Mouse (Mus musculus) urinary bladder, postnatal 4 days (tissue): ENCODE measurements around the gene Tor4a.
A peak's percentile ranks its signal among the peaks of the same experiment; 100 is the strongest.

Experiments
- DNase-seq, 2 experiments: peaks; one replicate each; pipeline ENCODE4 v3.0.0; 2021 to 2022; ENCODE audit warnings: low spot score in 2 of 2

The Tor4a gene

GRCm38 (mm10) chr2:25187841-25188240 is 8.8 kb downstream of the Tor4a start:
- DNase-seq = no peak

DNA sequence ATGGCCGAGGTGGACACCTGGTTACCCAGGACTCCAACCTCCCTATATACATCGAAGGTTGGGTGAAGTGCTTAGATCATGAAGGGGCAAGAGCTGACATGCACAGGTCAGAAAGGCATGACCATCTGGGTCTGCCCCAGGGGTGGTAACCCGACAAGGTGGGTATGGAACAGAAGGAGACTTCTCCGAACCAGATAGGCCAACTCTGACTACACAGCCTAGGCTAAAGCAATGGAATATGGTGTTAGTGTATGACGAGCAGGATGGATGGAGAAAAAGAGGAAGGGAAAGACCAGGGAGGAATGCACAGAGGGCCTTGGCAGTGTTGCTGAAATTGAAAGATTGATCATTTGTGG is 10.1 kb downstream of the Tor4a start:
- no peak for DNase-seq

DNA sequence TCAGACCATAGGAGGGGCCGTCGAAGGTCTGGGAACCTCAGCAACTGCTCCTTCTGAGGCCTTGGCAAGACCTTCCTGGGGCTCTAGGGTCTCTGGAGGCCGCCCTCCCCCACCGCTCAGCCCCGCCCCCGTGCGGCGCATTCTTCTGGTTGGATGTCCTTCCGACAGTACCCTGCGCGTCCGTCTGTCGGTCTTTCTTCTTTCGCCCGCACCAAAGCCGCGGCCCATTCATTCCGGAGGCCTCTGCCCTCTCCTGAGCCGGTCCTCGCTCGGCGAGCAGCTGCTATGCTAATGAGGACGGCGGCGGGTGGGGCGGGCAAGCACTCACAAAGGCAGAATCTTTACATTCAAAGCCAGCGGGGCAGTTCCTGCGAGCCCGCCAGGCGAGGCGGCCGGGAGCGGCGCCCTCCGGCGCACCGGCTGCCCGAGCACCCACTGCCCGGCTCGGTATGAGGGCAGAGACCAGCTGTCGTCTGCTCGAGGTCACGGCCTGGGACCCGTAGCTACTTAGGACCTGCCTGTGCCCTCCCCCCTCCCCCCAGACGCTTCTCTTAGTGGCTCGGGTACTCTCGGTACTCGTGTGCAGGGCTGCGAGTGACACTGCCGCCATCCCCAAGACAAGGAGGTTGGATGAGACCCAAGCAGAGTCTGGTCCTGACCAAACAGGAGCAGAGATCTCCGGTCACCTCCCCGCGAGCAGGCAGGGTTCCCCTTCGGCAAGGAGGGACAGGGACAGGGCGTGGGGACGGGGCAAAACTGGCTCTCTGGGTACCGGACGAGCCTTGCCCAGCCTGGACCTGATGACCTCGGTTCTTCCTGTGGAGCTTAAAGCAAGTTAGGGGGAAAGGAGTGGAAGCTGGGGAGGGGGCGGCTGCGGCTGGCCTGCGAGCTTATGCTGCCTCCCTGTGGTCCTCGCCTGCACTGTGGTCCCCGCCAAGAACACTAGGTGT is 10.8 kb downstream of the Tor4a start:
- peak in 1 of 2 experiments; percentile 47 for DNase-seq

DNA sequence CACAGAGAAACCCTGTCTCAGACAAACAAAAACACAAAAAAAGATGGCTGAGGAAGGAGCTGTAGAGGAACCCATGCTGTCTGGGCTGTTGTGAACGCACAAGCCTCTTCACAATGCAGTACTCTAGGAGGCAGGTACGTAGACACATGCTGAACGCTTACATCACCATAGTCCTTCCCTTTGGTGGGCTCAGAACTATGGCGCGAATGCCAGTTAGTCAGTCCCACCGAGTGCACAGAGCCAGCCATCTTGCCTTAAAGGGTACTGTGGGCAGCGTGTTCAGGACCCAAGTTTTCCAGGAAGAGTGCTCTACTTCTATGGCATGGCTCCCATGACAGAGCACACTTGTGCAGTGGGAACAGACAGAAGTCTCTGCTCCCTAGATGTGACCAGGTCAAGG is 12.2 kb downstream of the Tor4a start:
- DNase-seq = no peak

- DNase-seq = no peak
Measured at GRCm38 (mm10) chr2:25183336-25183735, 13.3 kb downstream of the Tor4a start.

- no peak for DNase-seq
Measured at GRCm38 (mm10) chr2:25182664-25183063, 14.0 kb downstream of the Tor4a start.

DNA sequence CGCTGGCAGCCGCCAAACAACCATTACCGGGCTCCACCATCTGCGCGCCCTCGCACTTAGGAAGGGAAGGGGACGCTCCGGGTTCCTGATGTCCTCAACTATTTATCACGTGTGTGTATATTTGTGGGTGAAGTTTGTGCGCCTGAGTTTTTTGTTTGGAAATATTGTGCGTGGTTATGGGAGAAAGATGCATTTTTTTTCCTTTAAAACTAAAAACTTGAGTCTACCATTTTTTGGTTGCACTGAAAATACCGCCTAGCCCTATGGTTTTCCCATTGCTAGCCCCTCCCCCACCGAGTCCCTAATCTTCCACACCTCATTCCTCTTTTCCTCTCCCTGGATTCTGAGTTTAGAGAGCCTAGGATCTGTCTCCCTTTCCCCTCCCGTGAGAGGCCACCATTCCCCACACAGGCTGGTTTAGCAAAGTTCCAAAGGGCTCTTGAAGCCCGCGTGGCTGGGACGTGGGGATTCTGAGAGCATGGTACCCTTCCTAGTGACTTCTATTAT is 14.7 kb downstream of the Tor4a start:
- DNase-seq = no peak

- no peak for DNase-seq
Measured at GRCm38 (mm10) chr2:25180973-25181890, 15.5 kb downstream of the Tor4a start.

DNA sequence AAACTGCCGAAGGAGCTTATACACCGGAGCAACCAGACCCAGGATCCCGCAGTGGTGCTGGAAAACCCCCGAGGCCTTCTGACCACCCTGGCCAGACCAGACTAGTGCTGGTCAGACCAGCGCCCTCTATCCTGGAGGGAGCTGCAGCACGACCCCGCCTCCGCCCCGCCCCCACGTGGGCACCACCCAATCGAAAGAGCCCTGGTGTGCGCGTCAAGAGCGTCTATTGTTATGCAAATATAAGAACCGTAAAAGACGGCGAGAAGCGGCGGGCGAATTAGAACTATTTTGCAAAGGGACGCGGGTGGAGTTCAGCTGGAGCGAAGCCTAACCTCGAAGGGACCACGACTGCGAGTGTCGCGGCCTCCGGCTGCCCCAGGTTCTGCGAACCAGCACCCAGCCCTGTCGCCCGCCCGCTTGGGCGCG is 16.2 kb downstream of the Tor4a start, which contains the start of gene Nrarp:
TSS of gene Nrarp (plus strand) at position 281 of the 426 bp plus-strand sequence.
- DNase-seq = peak; percentile 89 to 94

- no peak for DNase-seq
Measured at GRCm38 (mm10) chr2:25179566-25180217, 17.0 kb downstream of the Tor4a start.

GRCm38 (mm10) chr2:25178285-25178972 is 18.3 kb downstream of the Tor4a start:
- peak in 1 of 2 experiments; percentile 16 for DNase-seq

DNA sequence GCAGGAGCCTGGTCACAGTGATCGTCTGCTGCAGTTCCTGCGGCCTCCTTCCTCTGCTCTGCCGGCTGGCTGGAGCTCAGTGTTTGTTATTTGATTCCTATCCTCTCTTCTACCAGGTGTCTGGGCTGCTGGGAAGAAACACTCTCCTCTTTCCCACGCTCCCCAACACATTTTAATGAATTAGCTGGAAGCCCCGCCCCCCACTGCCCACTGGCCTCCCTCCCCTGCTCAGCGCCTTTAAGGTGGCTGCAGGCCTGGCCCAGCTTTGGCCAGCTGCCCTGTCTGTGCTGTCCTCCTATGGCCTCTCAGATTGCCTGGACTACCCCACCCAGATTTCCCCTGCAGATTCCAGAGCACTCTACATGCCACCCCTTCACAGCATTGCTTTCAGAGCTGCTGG is 19.0 kb downstream of the Tor4a start:
- peak in 1 of 2 experiments; percentile 23 for DNase-seq

- DNase-seq = no peak
Measured at GRCm38 (mm10) chr2:25177076-25177475, 19.6 kb downstream of the Tor4a start.

DNA sequence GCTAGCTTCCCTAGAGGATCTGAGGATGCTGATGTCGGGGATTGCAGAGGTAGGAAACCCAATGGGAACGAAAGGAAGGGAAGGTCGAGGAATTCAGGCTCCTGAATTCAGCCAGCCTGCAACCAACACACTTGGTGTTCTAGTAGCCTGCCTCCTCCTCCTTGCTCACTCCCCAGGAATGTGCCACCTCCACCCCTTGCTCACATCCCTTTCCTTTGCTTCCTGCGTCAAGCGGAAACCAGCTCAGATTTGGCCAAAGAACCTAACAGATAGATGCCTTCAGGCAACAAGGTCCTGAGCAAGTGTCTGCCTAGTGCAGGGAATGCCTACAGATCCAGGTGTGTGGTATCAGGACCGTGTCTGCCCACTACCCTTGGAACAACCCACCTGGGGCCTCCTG is 20.1 kb downstream of the Tor4a start:
- no peak for DNase-seq

DNA sequence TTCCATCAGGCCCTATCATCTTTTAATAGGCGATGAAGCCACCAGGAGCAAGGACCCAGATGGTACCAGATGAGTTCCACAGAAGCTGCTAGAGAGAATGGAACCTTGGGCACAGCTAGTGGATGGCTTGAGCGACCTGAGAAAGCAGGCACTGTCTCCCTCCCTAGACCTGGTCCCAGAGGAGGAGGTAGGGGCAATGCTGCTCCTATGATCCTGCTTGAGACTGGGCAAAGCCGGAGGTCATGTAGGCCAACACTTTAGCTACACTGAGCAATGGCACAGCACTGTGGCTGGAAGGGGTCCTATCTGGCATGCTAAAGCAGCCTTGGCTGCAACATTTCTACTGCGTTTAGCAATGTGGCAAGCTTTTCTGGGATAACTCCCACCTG is 21.0 kb downstream of the Tor4a start:
- no peak for DNase-seq

DNA sequence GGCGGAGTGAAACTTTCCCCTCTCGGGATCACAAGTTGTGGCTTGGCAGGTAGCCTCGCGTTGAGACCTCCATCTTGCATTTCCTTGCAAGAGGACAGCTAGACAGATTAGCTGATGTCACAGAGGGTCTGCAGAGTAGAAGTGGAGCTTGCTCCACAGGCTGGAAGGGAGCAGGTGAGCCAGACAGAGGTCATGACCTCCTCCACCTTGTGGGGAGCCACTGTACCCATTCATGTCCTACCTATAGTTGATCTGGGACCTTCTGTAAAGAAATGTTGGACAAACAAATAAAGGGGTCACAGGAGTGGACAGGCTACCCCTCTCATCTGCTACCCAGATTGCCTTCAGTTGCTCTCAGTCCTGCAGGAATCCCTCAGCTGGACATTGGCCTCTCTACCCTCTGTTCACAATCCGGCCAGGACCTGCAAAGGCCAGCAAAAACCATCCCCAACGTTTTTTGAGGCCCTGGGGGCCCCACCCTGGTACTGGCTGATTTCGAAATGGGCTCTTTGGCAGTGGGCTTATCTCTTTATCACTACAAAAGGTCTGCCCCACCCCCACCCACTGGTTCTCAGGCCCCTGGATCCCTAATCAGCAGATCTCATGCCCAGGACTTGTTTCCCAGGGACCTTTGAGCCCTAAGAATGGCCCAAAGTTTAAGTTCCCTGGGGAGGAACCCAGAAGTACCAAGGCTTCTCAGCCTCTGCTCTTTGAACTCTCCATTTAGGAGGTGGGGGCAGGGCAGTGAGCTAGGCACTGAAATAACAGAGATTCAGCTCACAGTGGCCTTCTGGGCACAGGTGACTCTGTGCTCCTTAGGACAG is 21.6 kb downstream of the Tor4a start:
- DNase-seq = peak in 1 of 2 experiments; percentile 15

DNA sequence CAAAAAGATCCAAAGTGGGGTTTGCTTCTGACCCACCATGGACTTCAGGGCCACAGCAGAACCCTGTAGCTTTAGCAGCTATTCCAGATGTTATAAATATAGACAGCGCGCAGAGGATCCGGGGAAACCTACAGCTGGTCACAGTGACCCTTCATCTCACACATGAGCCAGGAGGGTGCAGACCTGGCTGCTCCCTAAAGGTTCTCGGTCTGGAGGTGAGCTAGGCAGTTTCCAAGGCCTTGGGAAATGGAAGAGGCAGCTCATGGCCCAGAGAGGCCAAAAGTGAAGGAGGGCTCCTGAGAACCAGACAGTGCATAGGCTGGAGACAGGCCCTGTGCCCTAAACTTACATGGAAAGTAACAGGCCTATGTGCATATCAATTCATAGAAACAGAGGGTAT is 22.9 kb downstream of the Tor4a start:
- no peak for DNase-seq

DNA sequence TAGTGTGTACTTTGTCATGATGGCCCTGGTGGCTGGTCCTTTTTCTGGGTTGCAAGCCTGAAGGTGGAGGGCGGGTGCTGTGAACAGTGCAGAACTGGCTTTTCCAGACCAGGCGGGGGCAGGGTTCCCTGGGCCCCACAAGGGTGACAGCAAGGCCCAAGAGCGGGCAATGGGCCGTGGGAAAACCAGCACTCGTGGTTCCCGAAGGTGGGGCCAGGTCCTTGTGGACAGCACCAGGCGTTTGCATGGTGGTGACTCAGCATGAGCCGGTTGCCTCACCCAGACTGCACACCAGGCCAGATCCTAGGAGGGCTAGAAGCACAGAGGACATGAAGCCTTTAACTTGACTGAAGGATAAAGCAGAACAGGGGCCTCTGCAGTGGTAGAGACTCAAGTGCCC is 24.1 kb downstream of the Tor4a start:
- DNase-seq = no peak

- DNase-seq = no peak
Measured at GRCm38 (mm10) chr2:25171769-25172153, 24.9 kb downstream of the Tor4a start.

- no peak for DNase-seq
Measured at GRCm38 (mm10) chr2:25171101-25171768, 25.5 kb downstream of the Tor4a start.
